Mouse (Mus musculus): Measurements from ENCODE around the gene Nufip1.

DNA sequence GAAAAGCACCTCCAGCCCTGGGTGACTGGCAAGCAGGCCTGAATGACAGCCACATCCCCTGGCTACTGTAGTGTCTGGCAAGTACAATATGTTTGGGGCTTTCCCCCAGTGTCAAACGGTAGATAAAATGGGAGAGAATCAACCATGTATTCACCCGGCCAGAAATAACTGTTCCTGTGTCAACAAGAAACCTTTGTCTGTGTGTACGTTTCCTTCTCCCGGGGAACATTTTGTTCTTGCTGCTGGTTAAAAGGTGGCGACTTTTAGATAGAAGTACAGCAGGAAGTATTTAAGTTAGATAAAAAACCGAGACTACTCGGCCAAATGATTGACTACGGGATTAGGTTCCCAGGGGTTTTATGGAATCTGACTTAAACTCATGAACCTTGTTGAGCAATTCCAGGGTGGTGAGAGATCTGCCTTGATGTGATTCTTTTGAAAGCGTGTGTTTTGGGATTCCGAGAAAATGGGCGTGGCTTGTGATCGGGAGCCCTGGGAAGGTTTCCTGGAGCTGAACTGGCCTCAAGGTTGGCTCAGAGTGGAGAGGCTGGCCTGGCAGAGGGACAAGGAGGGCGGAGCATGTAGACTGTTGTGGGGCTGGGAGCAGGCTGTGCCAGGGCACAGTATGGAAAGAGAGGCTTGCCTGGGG lies 39.0 kb downstream of the Nufip1 start:
- TF ChIP-seq CTCF (conservative IDR thresholded peaks at IDR 0.05; ENCODE audit: low read length) (no peak), POU5F1 (IDR thresholded peaks at IDR 0.05; ENCODE audit: borderline replicate concordance, low read length) (no peak), NANOG (IDR thresholded peaks at IDR 0.05; ENCODE audit: borderline replicate concordance, low read length) (no peak)

All from E14TG2a.4 (cell line).